Mouse (Mus musculus) G1E (cell line): Measurements from ENCODE around the gene Usp22.

Experiments used
- CTCF ChIP-seq: IDR thresholded peaks from 2 replicates; pipeline ENCODE4 v1.5.1; 2012; ENCODE audit warnings: low read depth, low read length, inconsistent platforms, mixed read lengths
- GATA1 ChIP-seq: IDR thresholded peaks from 2 replicates; pipeline ENCODE4 v1.6.1; 2012; ENCODE audit warnings: borderline replicate concordance, low read length, inconsistent platforms, mixed read lengths
- GATA2 ChIP-seq: IDR thresholded peaks from 2 replicates; pipeline ENCODE4 v1.6.1; 2012; ENCODE audit warnings: low read depth, low read length, inconsistent platforms, borderline replicate concordance
- POLR2AphosphoS5 ChIP-seq: IDR thresholded peaks from 2 replicates; pipeline ENCODE4 v1.6.1; 2012; ENCODE audit warnings: low read depth, low read length, inconsistent platforms; ENCODE audit not compliant: insufficient replicate concordance
- TAL1 ChIP-seq: conservative IDR thresholded peaks from 2 replicates; pipeline ENCODE4 v1.6.1; 2012; ENCODE audit warnings: low read depth, low read length, inconsistent platforms, mixed read lengths

DNA sequence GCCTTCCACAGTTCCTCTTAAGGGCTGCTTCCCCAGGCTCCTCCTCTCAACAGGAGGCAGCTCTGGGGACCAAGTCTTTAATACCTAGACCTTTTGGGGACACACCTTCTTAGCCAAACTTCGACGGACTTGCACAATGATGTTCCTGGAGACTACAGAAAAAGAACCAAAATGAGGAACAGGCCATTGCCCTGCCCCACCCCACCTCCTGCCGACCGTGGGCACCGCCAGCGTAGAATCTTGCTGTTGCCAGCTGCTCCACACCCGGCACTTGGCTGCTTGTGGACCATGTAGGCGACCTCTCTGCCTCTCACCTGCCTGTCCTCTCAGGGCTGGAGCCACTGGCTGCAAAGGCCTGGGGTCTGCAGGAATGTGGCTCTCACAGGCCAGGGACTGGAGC lies 58.6 kb downstream of the Usp22 start:
- no peak for TF ChIP-seq CTCF
- TF ChIP-seq POLR2AphosphoS5 = no peak
- no peak for TF ChIP-seq TAL1
- TF ChIP-seq GATA1 = no peak
- TF ChIP-seq GATA2 = no peak
